Mouse (Mus musculus): ENCODE results near the gene Cyp2ab1. TPM values are rescaled to one million over a fixed set of nuclear protein-coding genes. Genes with fewer than 3 reads are reported as not detected.

Gene Cyp2ab1
- polyA plus RNA-seq, 1 experiment = 1.8 TPM

DNA sequence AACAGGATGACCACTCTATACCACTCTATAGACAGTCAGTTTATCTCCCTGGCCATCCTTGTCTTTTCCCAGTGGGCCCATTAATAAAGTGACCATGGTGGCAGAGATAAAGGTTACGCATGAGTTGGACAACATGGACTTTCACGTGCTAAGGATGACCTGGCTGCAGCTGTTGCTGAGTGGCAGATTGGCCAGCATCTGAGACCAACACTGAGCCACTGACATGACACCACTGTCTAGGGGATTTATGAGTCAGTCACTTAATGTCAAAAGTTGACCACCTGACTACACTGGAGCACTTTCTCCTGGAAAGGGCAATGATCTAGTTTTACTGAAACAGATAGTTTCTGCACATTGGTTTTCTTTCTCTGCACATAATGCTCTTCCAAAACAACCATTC lies 29.6 kb upstream of the Cyp2ab1 start:
- H3K36me3 ChIP-seq (ENCODE audit: control insufficient read depth, insufficient read depth, low read length) = peaks cover 6% of the 10 kb centered on the region
- WGBS = 89% methylated on average over 2 of the region's 2 CpGs

DNA sequence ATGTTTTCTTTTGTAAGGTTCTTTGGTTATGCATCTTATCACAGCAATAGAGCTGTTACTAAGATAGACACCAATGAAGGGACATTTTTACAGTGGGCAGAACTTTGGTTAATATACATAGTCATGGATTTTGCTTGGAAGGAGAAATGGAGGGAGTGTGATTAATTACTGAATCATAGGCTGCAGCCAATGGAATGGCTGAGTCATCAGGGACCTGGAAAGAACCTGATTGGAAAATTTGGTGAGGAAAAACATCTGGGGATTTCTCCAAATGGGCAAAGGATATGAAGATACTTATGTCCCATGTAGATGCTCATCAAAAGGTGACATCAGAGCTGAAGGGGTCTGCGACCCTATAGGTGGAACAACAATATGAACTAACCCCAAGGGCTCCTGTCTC lies 28.8 kb upstream of the Cyp2ab1 start:
- H3K27me3 ChIP-seq (ENCODE audit: control insufficient read depth, insufficient read depth, low read length) = no peaks in the 10 kb centered on the region
- no peaks in the 10 kb centered on the region; the same call in 1 of the 2 replicates for H3K4me1 ChIP-seq (ENCODE audit: control insufficient read depth, insufficient read depth, insufficient read length)
- no peak overlapping the region for H3K4me3 ChIP-seq (ENCODE audit: extremely low read depth, insufficient read depth, insufficient read length)
- no peak for DNase-seq (ENCODE audit: low read depth in 1 of 2, low spot score in 2 of 2)
- peaks cover 6% of the 10 kb centered on the region for H3K36me3 ChIP-seq (ENCODE audit: control insufficient read depth, insufficient read depth, low read length)
- no peak overlapping the region for H3K27ac ChIP-seq (ENCODE audit: insufficient read depth, low read length)
- 86% methylated on average over 1 of the region's 1 CpGs for WGBS
- TF ChIP-seq POLR2A (IDR thresholded peaks at IDR 0.05; ENCODE audit: low read depth, low read length) (no peak), CTCF (IDR thresholded peaks at IDR 0.05; ENCODE audit: extremely low read depth, insufficient read depth, insufficient read length, insufficient replicate concordance) (no peak)

More for the DNA sequence above, 29.6 kb upstream of the Cyp2ab1 start:
- no peak overlapping the region for H3K27ac ChIP-seq (ENCODE audit: insufficient read depth, low read length)
- no peaks in the 10 kb centered on the region for H3K27me3 ChIP-seq (ENCODE audit: control insufficient read depth, insufficient read depth, low read length)
- no peak overlapping the region for H3K4me3 ChIP-seq (ENCODE audit: extremely low read depth, insufficient read depth, insufficient read length)
- H3K4me1 ChIP-seq (ENCODE audit: control insufficient read depth, insufficient read depth, insufficient read length) = no peaks in the 10 kb centered on the region; the same call in 1 of the 2 replicates
- TF ChIP-seq POLR2A (IDR thresholded peaks at IDR 0.05; ENCODE audit: low read depth, low read length) (no peak), CTCF (IDR thresholded peaks at IDR 0.05; ENCODE audit: extremely low read depth, insufficient read depth, insufficient read length, insufficient replicate concordance) (no peak)
- no peak for DNase-seq (ENCODE audit: low read depth in 1 of 2, low spot score in 2 of 2)

DNA sequence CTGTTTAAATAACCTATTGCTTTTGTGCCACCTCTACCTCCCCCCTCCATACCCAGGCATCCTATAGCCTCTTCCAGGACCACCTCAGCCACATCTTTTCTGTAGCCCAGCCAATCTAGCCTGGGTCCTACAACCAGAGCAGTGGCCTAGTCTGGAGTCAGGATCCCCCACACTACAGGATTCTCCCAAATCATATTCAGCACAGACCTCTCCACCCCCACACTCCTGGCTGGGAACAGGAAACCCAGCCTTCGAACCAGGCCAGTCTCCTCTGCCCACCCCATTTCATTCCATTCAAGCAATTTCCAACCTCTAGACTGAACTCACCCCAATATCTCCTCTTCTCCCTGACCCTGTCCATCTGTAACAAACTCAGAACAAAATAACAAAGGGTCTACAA lies 20.3 kb upstream of the Cyp2ab1 start:
- no peak for TF ChIP-seq POLR2A (IDR thresholded peaks at IDR 0.05; ENCODE audit: low read depth, low read length)
- no peak for TF ChIP-seq CTCF (IDR thresholded peaks at IDR 0.05; ENCODE audit: extremely low read depth, insufficient read depth, insufficient read length, insufficient replicate concordance)
- H3K27me3 ChIP-seq (ENCODE audit: control insufficient read depth, insufficient read depth, low read length) = no peaks in the 10 kb centered on the region
- WGBS = 86% methylated on average over 1 of the region's 1 CpGs
- DNase-seq (ENCODE audit: low read depth in 1 of 2, low spot score in 2 of 2) = no peak
- H3K4me3 ChIP-seq (ENCODE audit: extremely low read depth, insufficient read depth, insufficient read length) = no peak overlapping the region
- H3K36me3 ChIP-seq (ENCODE audit: control insufficient read depth, insufficient read depth, low read length) = no peaks in the 10 kb centered on the region; the same call in 1 of the 2 replicates
- H3K4me1 ChIP-seq (ENCODE audit: control insufficient read depth, insufficient read depth, insufficient read length) = no peaks in the 10 kb centered on the region
- H3K27ac ChIP-seq (ENCODE audit: insufficient read depth, low read length) = no peak overlapping the region

DNA sequence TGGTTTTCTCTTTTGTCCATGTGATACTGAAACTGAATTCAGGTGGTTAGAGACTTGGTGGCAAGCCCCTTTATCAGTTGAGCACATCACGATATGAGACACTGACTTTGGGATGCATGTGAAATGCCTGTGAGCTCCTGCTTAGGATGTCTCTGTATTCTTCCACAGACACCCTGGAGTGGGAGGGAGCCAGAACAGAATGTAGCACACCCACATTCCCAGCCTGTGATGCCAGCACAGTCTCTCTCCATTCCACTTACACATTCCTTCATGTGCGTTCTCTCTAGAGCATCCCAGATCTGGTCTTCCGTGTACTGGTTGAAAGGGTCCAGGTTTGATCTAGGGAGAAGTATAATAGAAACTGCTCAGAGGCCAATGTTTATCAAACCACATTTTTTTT lies 13.4 kb upstream of the Cyp2ab1 start:
- no peak for TF ChIP-seq CTCF (IDR thresholded peaks at IDR 0.05; ENCODE audit: extremely low read depth, insufficient read depth, insufficient read length, insufficient replicate concordance)
- no peak for TF ChIP-seq POLR2A (IDR thresholded peaks at IDR 0.05; ENCODE audit: low read depth, low read length)
- Histone ChIP-seq H3K4me1 (ENCODE audit: control insufficient read depth, insufficient read depth, insufficient read length) (no peaks in the 10 kb centered on the region), H3K27ac (ENCODE audit: insufficient read depth, low read length) (no peak overlapping the region), H3K4me3 (ENCODE audit: extremely low read depth, insufficient read depth, insufficient read length) (no peak overlapping the region), H3K36me3 (ENCODE audit: control insufficient read depth, insufficient read depth, low read length) (peaks cover 3% of the 10 kb centered on the region), H3K27me3 (ENCODE audit: control insufficient read depth, insufficient read depth, low read length) (no peaks in the 10 kb centered on the region)
- no peak for DNase-seq (ENCODE audit: low read depth in 1 of 2, low spot score in 2 of 2)
- 90% methylated on average over 3 of the region's 3 CpGs for WGBS

DNA sequence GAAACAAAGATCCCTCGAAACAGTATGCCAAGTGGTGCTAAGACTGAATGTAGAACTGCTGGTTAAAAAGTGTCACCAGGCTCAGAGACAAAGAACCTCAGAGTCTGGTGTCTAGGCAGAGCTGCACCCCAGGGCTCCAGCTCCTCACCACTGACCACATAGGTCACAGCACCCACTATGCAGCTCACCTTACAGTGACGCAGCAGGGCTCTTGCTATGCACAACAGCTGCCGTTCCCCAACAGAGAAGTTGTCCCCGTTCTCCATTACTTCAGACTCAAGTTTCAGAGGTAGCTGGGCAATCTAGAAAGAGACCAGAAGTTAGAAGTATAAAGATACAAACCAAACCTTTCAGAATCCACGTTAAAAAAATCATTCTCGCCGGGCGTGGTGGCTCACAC lies 9.7 kb upstream of the Cyp2ab1 start:
- H3K27ac ChIP-seq (ENCODE audit: insufficient read depth, low read length) = no peak overlapping the region
- TF ChIP-seq POLR2A (IDR thresholded peaks at IDR 0.05; ENCODE audit: low read depth, low read length) = no peak
- no peak for TF ChIP-seq CTCF (IDR thresholded peaks at IDR 0.05; ENCODE audit: extremely low read depth, insufficient read depth, insufficient read length, insufficient replicate concordance)

DNA sequence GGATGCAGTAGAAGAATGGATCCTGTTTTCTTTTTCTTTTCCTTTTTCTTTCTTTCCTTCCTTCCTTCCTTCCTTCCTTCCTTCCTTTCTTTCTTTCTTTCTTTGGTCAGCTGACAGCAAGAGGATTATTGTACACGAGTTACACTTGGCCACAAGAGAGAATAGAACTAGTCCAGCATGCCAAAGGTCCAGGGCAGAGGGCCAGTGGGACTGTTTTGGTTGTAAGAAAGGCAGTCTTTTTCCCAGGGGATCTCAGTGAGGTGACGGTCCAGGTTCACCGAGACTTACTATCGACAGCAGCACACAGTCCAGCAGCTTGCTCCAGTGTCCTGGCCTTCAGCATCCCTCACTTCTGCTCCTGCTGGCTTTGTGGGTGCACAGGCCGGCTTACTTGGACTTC lies 3.1 kb upstream of the Cyp2ab1 start:
- DNase-seq (ENCODE audit: low read depth in 1 of 2, low spot score in 2 of 2) = no peak
- H3K36me3 ChIP-seq (ENCODE audit: control insufficient read depth, insufficient read depth, low read length) = 0 out of 2 replicates have a peak, but pooled peaks cover 1% of the 10 kb centered on the region
- 87% methylated on average over 5 of the region's 5 CpGs for WGBS
- 0 out of 2 replicates have a peak, but pooled peaks cover 2% of the 10 kb centered on the region for H3K4me1 ChIP-seq (ENCODE audit: control insufficient read depth, insufficient read depth, insufficient read length)
- no peaks in the 10 kb centered on the region for H3K27me3 ChIP-seq (ENCODE audit: control insufficient read depth, insufficient read depth, low read length)
- TF ChIP-seq CTCF (IDR thresholded peaks at IDR 0.05; ENCODE audit: extremely low read depth, insufficient read depth, insufficient read length, insufficient replicate concordance) (no peak), POLR2A (IDR thresholded peaks at IDR 0.05; ENCODE audit: low read depth, low read length) (no peak)
- H3K27ac ChIP-seq (ENCODE audit: insufficient read depth, low read length) = no peak overlapping the region
- no peak overlapping the region for H3K4me3 ChIP-seq (ENCODE audit: extremely low read depth, insufficient read depth, insufficient read length)

More for the DNA sequence above, 9.7 kb upstream of the Cyp2ab1 start:
- Histone ChIP-seq H3K27me3 (ENCODE audit: control insufficient read depth, insufficient read depth, low read length) (no peaks in the 10 kb centered on the region), H3K36me3 (ENCODE audit: control insufficient read depth, insufficient read depth, low read length) (peaks cover 4% of the 10 kb centered on the region), H3K4me1 (ENCODE audit: control insufficient read depth, insufficient read depth, insufficient read length) (no peaks in the 10 kb centered on the region), H3K4me3 (ENCODE audit: extremely low read depth, insufficient read depth, insufficient read length) (no peak overlapping the region)
- WGBS = 96% methylated on average over 8 of the region's 8 CpGs
- DNase-seq (ENCODE audit: low read depth in 1 of 2, low spot score in 2 of 2) = no peak

DNA sequence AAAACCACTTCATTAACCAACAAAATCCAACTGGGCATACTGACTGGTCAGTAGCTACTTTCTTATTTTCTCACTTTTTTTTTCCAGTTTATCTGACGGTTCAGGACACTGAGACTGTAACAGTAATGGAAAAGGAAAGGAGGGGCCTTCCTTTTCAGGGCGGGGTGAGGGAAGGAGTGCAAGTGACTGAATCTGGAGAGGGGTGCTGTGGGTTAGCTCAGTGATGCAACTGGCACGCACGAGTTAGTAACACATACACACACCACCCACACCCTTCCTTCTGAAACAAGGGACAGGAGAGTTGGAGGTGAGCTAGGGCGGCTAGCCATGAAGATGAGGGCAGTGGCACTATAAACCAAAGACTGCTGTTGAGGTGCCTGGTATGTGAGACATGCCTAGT lies 1.3 kb downstream of the Cyp2ab1 start:
- DNase-seq (ENCODE audit: low read depth in 1 of 2, low spot score in 2 of 2) = no peak
- H3K27me3 ChIP-seq (ENCODE audit: control insufficient read depth, insufficient read depth, low read length) = no peaks in the 10 kb centered on the region
- WGBS = 69% methylated on average over 5 of the region's 5 CpGs
- H3K4me3 ChIP-seq (ENCODE audit: extremely low read depth, insufficient read depth, insufficient read length) = no peak overlapping the region
- 0 out of 2 replicates have a peak, but pooled peaks cover 2% of the 10 kb centered on the region for H3K4me1 ChIP-seq (ENCODE audit: control insufficient read depth, insufficient read depth, insufficient read length)
- TF ChIP-seq CTCF (IDR thresholded peaks at IDR 0.05; ENCODE audit: extremely low read depth, insufficient read depth, insufficient read length, insufficient replicate concordance) = no peak
- TF ChIP-seq POLR2A (IDR thresholded peaks at IDR 0.05; ENCODE audit: low read depth, low read length) = no peak
- H3K27ac ChIP-seq (ENCODE audit: insufficient read depth, low read length) = no peak overlapping the region
- no peaks in the 10 kb centered on the region for H3K36me3 ChIP-seq (ENCODE audit: control insufficient read depth, insufficient read depth, low read length)
